Mouse (Mus musculus) ES-E14 (cell line): Measurements from ENCODE around the gene Upk2. TPM values are rescaled to one million over a fixed set of nuclear protein-coding genes. Genes with fewer than 3 reads are reported as not detected.
"Not testable (repeated sequence)": the region's sequence is repeated elsewhere in the genome, so short reads cannot be mapped to it uniquely, and the experiment has no call there.

ENCODE experiments used
- DNase-seq: peaks from one replicate; pipeline ENCODE4 v3.0.0-alpha.2; 2013; ENCODE audit warnings: low read depth, low spot score
- H3K27ac ChIP-seq: 2 replicates; pipeline ENCODE4 v1.5.1; 2012; ENCODE audit warnings: low read depth, mild to moderate bottlenecking, low read length, moderate library complexity, mixed read lengths; ENCODE audit not compliant: poor library complexity, insufficient read depth, severe bottlenecking
- H3K36me3 ChIP-seq: 2 replicates; pipeline ENCODE4 v1.6.1; 2012; ENCODE audit warnings: mild to moderate bottlenecking, low read length, moderate library complexity, mixed read lengths; ENCODE audit not compliant: control insufficient read depth, poor library complexity, insufficient read depth, severe bottlenecking
- H3K4me1 ChIP-seq, 2 experiments: fragments of 150-350 bp in 1 of 2; sonication (generic) in 1 of 2; 2 replicates each; pipeline ENCODE4 v1.6.1; 2012; ENCODE audit warnings: low read length in 2 of 2, mild to moderate bottlenecking in 1 of 2, mixed read lengths in 1 of 2; ENCODE audit not compliant: control insufficient read depth in 2 of 2, insufficient read depth in 2 of 2, poor library complexity in 1 of 2
- H3K4me3 ChIP-seq, 2 experiments: fragments of 150-350 bp in 1 of 2; sonication (generic) in 1 of 2; 2 replicates each; pipeline ENCODE4 v1.5.1; 2012; ENCODE audit warnings: low read length in 2 of 2, low read depth in 1 of 2, mild to moderate bottlenecking in 1 of 2, mixed read lengths in 1 of 2; ENCODE audit not compliant: insufficient read depth in 1 of 2, poor library complexity in 1 of 2, severe bottlenecking in 1 of 2
- H3K9ac ChIP-seq: 2 replicates; pipeline ENCODE4 v1.6.1; 2012; ENCODE audit warnings: low read depth, mild to moderate bottlenecking, low read length, mixed read lengths; ENCODE audit not compliant: poor library complexity, insufficient read depth, severe bottlenecking
- H3K9me3 ChIP-seq: fragments of 150-350 bp; sonication (generic); 2 replicates; pipeline ENCODE4 v1.6.1; 2012; ENCODE audit warnings: low read depth, mild to moderate bottlenecking, low read length; ENCODE audit not compliant: control insufficient read depth, insufficient read depth
- CHD2 ChIP-seq: IDR thresholded peaks from 2 replicates; pipeline ENCODE4 v1.6.1; 2014; ENCODE audit warnings: mild to moderate bottlenecking, low read depth, low read length, inconsistent platforms
- HCFC1 ChIP-seq: IDR thresholded peaks from 2 replicates; pipeline ENCODE4 v1.6.1; 2012; ENCODE audit warnings: low read length, inconsistent platforms, borderline replicate concordance; ENCODE audit not compliant: insufficient read depth
- MAFK ChIP-seq: IDR thresholded peaks from 2 replicates; pipeline ENCODE4 v1.6.1; 2014; ENCODE audit warnings: mild to moderate bottlenecking, low read depth, low read length, inconsistent platforms; ENCODE audit not compliant: insufficient read depth
- ZC3H11A ChIP-seq: IDR thresholded peaks from 2 replicates; pipeline ENCODE4 v1.6.1; 2012; ENCODE audit warnings: low read depth, mild to moderate bottlenecking, inconsistent platforms, low read length, borderline replicate concordance
- in situ Hi-C, 2 experiments: fragments of 600-800 bp; cut with MboI; formaldehyde crosslinking; loops; one replicate each; pipeline ENCODE4 v1.15.1; 2025; ENCODE audit warnings: low sequenced_read_pairs in 2 of 2, inconsistent platforms in 1 of 2; ENCODE audit not compliant: unreplicated experiment in 2 of 2
- total RNA-seq: library from RNA; depleted of rRNA; stranded (reverse); fragments of 300-350 nt; gene quantifications from 2 replicates; pipeline ENCODE4 v1.2.3, GENCODE M21; 2012

Upk2 gene
- total RNA-seq, 1 experiment = 0.31 TPM

GRCm38 (mm10) chr9:44410647-44411336 is 44.0 kb downstream of the Upk2 start:
- in situ Hi-C loops = no loop called here
- Histone ChIP-seq H3K9ac (no peak overlapping the region), H3K4me3 (no peak overlapping the region), H3K4me1 (no peaks in the 10 kb centered on the region; a peak in 2 of 4 replicates), H3K36me3 (peaks cover 36% of the 10 kb centered on the region), H3K27ac (no peak overlapping the region), H3K9me3 (no peaks in the 10 kb centered on the region)
- TF ChIP-seq CHD2 = 0 out of 2 replicates have a peak, but pooled peaks have one; percentile 40
- TF ChIP-seq HCFC1 = no peak
- no peak for DNase-seq

GRCm38 (mm10) chr9:44408693-44409092 is 46.1 kb downstream of the Upk2 start:
- in situ Hi-C loops, DNase-seq, H3K9me3 ChIP-seq, H3K27ac ChIP-seq, H3K4me1 ChIP-seq: not testable (repeated sequence)
- peak overlapping the region; percentile 84 to 95 for H3K4me3 ChIP-seq
- peaks cover 42% of the 10 kb centered on the region for H3K36me3 ChIP-seq
- H3K9ac ChIP-seq = peak overlapping the region; percentile 98; the same call in 1 of the 2 replicates

- H3K4me3 ChIP-seq = peak overlapping the region; percentile 84 to 95
- peaks cover 0 to 3% of the 10 kb centered on the region in 2 experiments; a peak in 2 of 4 replicates for H3K4me1 ChIP-seq
- DNase-seq = no peak
- H3K9me3 ChIP-seq = no peaks in the 10 kb centered on the region
- peak overlapping the region; percentile 92 for H3K27ac ChIP-seq
- H3K36me3 ChIP-seq = peaks cover 36% of the 10 kb centered on the region
- in situ Hi-C loops = no loop called here
- TF ChIP-seq CHD2 (peak; percentile 6; the same call in 1 of the 2 replicates), HCFC1 (no peak)
- peak overlapping the region; percentile 98 for H3K9ac ChIP-seq
Observed at GRCm38 (mm10) chr9:44407752-44408097, 47.1 kb downstream of the Upk2 start.

GRCm38 (mm10) chr9:44406906-44407751 is 47.6 kb downstream of the Upk2 start, which contains the start of the genes Rps25 and Trappc4:
Rps25 (plus strand) TSS chr9:44407139.
Trappc4 (minus strand) TSS chr9:44407600.
- in situ Hi-C loops = no loop called here
- Histone ChIP-seq H3K9ac (peak within 1 kb of the TSS; percentile 98), H3K36me3 (peaks cover 37% of the 10 kb centered on the region), H3K27ac (peak within 1 kb of the TSS; percentile 92), H3K9me3 (no peaks in the 10 kb centered on the region), H3K4me3 (peak within 1 kb of the TSS; percentile 84 to 95), H3K4me1 (peaks cover 0 to 3% of the 10 kb centered on the region in 2 experiments; a peak in 2 of 4 replicates)
- no peak for TF ChIP-seq MAFK
- no peak for TF ChIP-seq ZC3H11A
- peak; percentile 57; the same call in 1 of the 2 replicates for TF ChIP-seq CHD2
- peak; percentile 56; the same call in 1 of the 2 replicates for TF ChIP-seq HCFC1
- peak; percentile 93 for DNase-seq
